1 mouse cellular context compared by ENCODE assay signal in the genomic region with DNA sequence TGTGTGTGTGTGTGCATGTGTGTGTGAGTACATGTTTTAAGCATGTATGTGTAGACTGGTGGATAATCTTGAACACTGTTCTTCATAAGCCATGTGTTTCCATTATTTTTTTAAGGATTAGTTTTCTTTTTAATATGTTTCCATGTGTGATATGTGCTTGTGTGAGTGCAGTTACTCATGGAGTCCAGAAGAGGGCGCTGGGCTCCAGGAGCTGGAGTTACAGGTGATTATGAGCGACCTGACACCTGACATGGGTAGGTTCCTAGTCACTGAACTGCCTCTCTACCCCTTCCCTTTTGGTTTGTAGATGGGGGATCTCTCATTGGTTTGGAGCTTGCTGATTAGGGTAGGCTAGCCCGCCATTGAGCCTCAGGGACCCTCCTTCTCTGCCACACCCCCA.
TF ChIP-seq lines count a peak whose summit lies in the region.

No protein-coding gene starts in this region.

TF ChIP-seq in MEL, 35 proteins besides CTCF, POLR2A, EP300 and RAD21 (continued from another document):
- TF ChIP-seq ZNF384 (IDR thresholded peaks at IDR 0.05; ENCODE audit: low read depth, low read length) (no peak), USF1 (IDR thresholded peaks at IDR 0.05; ENCODE audit: low read depth, low read length) (no peak), ZKSCAN1 (IDR thresholded peaks at IDR 0.05; ENCODE audit: low read depth, low read length) (no peak), E2F4 (IDR thresholded peaks at IDR 0.05; ENCODE audit: borderline replicate concordance, low read depth, low read length) (no peak), HCFC1 (IDR thresholded peaks at IDR 0.05; ENCODE audit: low read depth, low read length) (no peak), POLR2AphosphoS5 (IDR thresholded peaks at IDR 0.05; ENCODE audit: borderline replicate concordance, low read depth, low read length) (no peak), TBP (IDR thresholded peaks at IDR 0.05; ENCODE audit: low read depth, low read length) (no peak), BHLHE40 (IDR thresholded peaks at IDR 0.05; ENCODE audit: borderline replicate concordance, low read depth, low read length) (no peak), KAT2A (conservative IDR thresholded peaks at IDR 0.05; ENCODE audit: low read depth, low read length) (no peak), CHD2 (IDR thresholded peaks at IDR 0.05; ENCODE audit: low read length) (no peak), TAL1 (IDR thresholded peaks at IDR 0.05; ENCODE audit: low read length) (no peak), NRF1 (IDR thresholded peaks at IDR 0.05; ENCODE audit: insufficient read depth, low read depth, low read length, poor library complexity, severe bottlenecking) (no peak), ZC3H11A (IDR thresholded peaks at IDR 0.05; ENCODE audit: low read depth, low read length) (no peak), ETS1 (IDR thresholded peaks at IDR 0.05; ENCODE audit: low read depth, low read length) (no peak), MXI1 (IDR thresholded peaks at IDR 0.05; ENCODE audit: low read depth, low read length) (no peak)
